Mouse (Mus musculus): ENCODE measurements around the gene Pmch.
A peak's percentile ranks its signal among the peaks of the same experiment; 100 is the strongest.

Gene Pmch

DNA sequence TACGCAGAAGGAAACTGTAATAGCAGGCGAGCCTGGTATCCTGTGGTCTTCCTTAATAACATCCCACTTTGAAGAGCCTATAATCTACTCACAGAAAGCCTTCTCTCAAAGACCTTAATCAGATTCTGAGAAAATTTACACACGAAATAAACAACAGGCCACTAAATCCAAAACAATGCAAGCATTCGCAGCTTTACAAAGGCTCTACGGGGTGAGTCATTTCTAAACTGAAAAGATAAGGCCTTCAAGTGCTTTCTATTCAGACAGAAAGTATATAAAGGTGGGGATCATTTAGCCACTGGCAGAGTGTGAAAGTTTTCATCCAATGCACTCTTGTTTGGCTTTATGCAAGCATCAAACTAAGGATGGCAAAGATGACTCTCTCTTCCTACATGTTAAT, at the start of gene Pmch:
Pmch (plus strand) TSS at position 301 of the 400 bp plus-strand sequence.
- no peak for DNase-seq

DNA sequence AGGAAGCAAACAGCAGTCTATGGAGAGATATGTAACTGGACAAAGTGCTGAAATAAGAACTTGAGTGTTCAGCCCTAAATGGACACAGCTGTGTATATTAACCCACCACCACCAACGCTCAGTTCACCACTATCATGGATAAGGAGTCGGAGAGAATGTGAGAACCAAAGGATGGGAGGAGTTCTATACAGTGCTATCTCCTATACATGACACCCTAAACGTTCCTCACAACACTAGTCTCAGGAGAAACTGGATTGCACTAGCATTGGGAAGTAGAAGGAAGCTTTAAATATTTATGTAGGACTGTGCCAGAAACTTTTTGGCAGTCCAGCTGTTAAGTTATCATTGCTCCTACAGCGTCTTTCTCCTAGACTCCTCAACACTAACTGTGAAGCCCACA, 46.6 kb upstream of the Pmch start:
- DNase-seq, result no peak

DNA sequence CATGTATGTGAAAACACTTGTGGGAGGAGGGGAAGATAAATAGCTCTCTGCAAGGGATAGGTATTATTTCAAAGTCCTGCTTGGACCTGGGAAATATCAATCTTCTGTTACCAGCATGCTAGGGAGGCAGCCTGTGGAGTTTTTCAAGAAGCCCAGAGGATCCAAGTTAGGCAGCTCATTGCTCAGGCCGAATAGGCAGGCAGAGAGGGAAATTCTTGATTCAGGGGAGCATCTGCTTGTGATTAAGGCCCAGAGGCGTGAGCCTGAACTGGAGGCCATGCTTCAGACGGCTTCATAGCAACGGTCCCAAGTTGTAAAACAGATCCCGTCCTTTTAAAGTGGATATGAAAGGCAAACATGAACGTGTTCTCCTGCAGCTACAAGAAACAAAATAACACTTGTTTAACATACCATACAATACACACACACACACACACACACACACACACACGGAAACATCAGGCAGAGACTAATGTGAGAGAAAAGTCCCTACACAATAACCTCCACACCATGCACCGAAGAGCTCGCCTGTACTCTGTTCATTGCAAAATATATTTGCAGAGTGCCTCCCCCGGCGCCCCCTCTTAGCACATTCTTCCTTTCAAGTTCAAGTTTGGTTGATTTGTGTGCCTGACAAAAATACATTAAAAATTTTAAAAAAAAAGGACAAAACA, 44.6 kb upstream of the Pmch start:
- no peak for DNase-seq

DNA sequence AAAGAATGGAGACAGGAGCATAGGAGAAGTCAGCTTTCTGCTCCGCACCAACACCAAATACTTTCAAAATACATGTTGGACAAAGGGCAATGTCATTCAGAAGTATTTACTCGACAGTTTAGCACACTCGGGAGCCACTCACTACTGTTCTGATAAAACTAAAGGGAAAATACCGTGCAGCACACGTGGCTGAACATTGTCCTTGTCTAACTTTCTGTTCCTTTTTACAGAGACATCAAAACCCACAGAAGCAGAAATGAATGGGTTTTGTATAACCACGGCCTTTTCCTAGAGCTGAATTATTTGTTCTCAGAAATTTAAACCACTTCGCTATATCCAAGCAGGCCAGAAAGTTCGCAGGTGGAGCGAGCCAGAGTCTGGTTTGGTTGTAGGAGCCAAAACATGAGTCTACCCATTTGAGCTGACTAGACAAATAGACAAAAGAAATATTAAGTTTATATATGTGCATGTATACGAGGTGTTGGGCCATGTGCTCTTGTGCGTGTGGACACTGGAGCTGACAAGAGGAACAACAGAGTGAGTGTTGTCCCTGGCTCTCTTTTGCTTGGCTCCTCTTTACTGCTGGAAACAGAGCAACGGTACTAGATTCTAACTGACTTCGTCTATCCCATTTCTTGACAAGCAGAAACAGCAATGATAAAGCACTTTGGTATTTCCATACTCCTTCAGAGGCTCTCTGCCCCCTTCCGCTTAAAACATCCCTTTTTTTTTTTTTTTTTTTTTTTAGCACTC, 36.5 kb upstream of the Pmch start:
- DNase-seq, result no peak

DNA sequence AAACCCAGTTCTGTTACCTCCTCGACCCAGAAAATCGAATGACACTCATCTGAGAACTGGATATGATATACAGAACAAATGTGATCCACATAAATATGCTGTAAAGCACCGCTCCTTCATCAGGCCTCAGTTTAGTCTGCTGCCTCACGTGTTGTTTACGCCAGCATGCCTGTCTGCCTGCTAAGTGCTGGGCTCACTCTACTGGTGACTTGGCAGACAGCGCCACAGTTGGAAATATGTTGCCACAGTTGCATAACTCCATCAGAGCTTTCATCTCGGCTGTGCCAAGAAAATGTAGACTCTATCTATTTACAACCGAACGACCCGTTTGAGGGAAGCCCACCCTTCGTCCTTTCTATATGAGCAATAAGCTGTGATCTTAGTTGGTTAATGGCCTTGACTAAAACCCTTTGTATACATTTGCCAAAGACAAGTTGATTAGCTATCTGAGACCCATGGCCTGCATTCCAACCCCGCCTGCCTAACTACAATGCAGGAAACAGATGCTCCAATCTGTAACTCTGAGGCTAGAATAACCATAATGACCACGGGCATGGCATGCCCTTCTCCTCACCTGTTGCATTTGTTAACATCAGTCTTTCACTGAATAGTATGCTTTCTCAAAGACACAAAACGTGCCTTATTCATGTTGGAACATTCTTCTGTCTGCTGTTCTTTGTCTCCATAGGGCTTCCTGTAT, 33.8 kb upstream of the Pmch start:
- DNase-seq, result peak; percentile 64

DNA sequence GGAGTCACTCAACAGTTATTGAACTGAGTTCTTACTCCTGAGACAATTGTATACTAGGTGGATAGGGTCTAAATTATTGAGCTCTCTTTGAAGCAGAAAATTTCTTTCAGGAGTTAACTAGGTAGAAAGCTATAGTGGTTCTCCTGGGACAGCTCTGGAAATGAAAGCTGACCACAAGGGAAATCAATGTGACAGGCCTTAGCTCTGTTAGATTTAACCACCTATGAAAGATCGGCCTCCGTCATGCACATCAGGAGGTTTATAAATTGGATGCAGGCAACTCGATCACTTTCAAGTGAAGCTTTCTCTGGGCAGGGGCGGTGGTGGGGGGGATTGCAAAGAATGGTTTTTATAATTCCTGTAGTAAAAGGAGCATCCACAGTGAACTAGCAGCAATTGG, 27.4 kb upstream of the Pmch start:
- no peak for DNase-seq

DNA sequence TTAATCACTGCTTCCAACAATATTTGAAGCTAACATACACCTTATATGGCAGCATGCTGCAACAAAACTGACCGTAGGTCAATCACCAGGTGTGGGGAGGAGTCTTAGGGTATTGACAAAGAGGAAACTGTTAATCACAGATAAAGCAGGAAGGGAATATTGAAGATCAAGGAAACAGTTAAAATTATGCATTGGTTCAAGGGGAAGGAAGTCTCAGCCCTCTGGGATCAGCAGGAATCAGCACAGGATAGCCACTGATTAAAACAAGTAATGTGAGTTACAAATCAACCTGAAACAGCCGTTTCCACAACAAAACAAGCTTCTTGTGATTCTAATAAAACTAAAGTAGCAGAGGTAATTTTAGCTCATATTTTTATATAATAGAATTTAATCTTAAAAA, 26.0 kb upstream of the Pmch start:
- no peak for DNase-seq

DNA sequence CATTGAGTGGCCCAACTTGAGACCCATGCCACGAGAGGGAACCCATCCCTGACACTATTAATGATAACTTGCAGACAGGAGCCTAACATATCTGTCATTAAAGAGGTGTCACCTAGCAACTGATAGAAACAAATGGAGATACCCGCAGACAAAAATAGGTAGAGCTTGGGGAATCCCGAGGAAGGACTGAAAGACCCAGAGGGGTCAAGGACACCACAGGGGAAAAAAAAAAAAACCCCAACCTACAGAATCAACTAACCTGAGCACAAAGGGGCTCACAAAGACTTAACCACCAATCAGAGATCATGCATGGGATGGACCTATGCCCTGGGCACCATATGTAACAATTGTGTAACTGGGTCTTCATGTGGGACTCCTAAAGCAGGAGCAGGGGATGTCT, 23.5 kb upstream of the Pmch start:
- no peak for DNase-seq

DNA sequence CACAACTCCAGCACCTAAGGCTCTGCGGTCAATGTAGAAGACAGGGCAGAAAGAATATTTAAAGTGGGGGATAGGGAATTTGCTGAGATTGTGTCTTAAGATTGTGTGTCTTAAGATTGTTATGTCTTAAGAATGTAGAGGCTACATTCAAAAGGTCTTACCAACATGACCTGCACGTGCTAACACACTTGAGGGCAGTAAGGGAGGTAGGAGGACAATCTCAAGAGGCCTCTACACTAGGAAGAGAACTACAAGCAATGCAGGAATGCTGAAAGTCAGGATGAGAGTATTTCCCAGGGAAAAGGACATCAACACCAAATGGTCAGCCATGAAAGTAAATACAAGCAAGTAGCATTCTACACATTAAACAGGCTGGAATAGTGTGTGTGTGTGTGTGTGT, 15.3 kb downstream of the Pmch start:
- no peak for DNase-seq

DNA sequence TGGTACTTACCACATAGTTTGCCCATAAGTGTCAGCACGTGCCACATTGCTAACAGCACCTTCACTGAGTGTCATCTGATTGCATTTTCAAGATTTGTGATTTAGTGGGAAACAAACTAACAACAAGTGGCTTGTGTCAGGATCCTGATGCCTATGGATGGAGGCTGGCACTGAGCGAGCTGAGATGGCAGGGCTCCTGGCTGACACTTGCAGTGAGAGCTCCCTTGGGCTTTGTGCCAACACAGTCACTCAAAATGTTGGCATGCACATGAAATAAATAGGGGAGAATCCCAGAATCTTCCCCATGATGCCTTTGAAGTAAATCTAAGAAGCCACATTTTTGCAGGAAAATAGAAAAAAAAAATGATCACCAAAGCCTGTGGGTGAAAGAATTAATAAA, 22.4 kb downstream of the Pmch start:
- no peak for DNase-seq

DNA sequence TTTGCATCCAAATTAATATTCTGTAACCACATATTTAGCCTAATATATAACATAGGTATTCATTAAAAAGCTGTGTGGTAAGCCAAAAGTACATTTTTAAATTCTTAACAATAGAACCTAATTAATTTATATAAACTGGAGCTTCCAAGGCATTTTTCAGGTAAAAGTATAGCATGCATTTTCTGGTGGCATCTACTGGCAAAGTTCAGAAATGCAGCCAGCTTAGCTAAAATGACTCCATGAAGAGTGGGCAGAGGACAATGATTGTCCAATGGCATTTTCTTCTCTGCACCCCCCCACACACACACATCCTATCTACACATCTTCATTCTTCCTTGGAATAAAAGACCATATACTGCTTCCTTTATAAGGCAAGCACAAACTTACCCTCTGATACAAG, 28.8 kb downstream of the Pmch start:
- no peak for DNase-seq

DNA sequence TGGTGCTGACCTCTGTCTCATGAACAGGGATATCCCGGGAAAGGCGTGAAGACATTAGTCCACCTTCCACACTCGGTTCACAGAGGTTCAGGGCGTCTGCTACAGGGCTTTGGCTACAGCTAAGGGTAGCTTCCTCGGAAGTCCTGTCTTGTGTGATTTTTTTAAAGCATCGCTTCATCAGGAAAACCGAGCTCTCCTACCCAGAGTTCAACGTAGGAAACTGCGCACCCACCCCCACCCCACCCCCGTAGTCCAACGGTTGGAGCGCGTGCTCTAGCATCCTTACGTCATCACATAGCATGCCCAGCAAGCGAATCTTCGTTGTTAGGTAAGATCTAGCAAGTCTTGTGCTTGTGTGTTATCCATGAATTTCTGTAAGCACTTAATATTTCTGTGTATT, 44.8 kb downstream of the Pmch start:
- DNase-seq, result no peak
